Mouse (Mus musculus) urinary bladder, postnatal 4 days (tissue): ENCODE measurements around the gene Nudt4.

Source experiments
- DNase-seq, 2 experiments: peaks; one replicate each; pipeline ENCODE4 v3.0.0; 2021 to 2022; ENCODE audit warnings: low spot score in 2 of 2

Nudt4 gene

DNA sequence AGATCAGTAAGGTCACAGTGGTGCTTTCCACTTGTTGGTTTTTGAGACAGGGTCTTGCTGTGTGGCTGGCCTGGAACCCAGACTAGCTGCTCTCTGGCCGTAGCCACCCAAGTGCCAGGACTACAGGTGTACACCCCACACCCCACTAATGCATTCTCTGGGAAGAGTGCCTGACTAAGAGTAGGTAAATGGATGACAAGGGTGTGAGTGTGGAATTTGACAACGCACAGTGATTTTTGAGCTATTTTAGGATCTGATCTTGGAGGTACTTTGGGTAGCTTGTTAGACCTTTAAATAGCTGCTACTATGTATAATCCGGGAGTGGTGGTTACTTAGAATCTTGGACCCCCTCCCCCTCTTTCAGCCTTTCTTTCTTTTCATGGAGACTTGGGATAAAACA lies 24.7 kb downstream of the Nudt4 start:
- DNase-seq: no peak

DNA sequence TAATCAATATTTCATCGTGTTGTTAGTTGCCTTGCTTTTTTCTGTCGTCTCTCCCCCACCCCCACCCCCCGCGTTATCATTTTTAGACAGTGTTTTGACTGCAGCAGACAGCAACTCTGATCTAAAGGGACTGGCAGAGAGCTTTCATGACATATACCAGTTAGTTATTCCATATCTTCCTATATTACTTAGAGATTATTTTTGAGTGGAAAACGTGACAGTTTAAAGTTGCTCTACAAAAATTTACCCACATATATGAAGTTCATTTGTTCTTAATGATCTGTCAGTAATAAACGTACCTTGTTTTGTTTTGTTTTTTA lies 27.8 kb downstream of the Nudt4 start:
- no peak for DNase-seq

DNA sequence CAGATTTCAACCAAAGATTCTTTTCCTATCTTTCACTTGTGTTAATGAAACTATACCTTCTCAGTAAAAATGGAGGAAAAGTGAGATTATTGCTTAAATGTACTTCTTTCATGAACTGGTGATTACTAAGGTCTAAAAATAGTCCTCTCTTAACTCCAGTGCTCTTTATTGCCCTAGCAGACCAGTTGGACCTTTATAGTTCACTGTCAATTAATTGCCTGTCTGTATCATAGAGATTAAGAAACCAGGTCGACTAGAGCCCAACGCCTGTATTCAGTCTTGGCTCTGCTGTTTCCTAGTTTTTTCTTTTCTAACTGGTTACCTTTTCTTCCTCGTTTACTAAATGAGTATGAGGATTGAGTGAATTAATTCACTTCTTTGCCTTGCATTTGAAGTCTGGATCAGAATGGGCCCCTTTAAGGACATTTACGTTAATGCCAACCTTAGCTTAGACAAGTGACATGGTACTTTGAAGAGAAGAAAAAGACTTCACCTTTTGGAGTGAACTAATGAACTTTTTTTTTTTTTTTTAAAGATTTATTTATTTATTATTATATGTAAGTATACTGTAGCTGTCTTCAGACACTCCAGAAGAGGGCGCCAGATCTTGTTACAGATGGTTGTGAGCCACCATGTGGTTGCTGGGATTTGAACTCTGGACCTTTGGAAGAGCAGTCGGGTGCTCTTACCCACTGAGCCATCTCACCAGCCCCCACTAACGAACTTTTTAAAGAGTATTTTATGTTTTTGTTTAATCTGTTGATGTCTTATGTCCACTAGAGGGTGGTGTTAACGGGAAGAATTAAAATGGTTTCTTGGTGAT lies 28.3 kb downstream of the Nudt4 start:
- no peak for DNase-seq

DNA sequence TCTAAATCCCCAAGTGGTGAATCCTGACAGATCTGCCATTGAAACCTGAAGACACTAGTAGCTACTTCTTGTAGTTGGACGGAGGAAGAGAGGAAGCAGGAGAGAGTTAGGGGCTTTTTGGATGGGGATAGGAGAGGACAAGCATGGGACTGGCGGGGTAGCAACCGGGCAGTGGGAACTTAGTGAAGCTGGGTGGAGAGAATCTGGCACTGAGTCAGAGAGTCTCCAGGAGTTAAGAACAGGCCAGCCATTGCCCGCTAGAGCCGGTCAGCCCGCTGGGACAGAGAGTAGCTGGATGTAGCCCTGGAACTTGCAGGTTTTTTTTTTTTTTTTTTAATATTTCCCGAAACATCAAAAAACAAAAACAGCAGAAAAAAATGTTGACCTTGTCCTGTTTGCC lies 30.6 kb downstream of the Nudt4 start:
- DNase-seq: no peak

DNA sequence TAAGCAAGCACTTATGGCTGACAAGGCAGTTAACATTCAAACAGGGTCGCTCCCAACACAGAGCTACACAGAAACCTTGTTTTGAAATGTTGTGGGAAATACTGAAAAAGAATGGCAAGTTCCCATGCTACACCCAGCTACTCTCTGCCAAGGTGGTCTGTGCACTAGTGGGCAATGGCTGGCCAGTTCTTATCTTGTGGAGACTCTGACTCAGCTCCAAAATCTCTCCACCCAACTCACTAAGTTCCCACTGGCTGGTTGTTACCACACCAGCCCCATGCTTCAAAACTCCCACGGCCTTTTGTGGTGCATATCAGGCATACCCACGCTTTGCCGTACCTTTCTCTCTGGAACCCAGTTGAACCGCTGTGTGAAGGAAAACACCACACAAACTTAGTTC lies 31.0 kb downstream of the Nudt4 start:
- no peak for DNase-seq

DNA sequence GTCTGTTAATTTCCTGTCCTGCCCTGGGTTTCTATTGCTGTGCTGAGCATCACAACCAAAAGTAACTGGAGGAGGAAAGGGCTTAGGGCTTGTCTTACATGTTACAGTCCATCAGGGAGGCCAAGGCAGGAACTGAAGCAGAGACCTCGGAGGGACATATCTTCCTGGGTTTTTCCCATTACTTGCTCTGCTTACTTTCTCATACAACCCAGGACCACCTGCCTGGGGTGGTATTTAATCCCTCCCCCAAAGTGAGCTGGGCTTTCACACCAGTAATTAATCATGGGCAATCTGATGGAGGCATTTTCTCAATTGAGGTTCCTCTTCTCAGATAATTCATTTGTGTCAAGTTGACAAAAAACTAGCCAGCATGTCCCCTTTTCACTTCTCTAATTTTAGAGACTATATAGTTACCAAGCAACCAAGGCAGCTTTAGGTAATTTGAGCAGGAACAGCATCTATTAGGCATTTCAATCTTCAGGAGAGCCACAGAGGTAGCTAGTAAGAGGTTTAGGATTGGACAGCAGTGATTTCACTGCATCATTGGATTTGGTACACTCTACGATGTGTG lies 33.3 kb downstream of the Nudt4 start:
- no peak for DNase-seq

DNA sequence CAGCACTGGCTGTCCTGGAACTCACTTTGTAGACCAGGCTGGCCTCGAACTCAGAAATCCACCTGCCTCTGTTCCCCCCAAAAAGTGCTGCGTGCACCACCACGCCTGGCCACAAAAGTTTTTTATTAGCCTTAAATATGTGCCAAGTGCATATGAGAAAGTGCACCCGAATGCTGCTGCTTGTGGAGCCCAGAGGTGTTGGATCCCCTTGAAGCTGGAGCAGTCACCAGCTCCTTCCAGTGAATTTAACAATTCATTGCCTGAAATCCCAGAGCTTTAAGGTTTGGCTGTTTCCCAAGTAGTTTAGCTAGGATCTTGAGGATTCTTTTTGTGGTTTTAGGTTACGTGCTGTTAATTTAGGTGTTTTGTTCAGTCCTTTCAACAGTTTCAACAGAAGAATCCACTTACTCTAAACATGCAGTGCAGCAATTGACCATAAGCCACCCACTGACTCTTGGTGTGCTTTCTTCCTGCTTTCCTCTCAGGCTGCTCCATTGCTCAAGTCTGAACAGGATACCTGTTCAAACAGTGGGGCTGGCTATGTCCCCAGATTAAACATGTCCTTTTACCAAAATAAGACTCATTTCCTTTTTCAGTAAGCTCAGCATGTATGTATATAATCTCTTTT lies 37.3 kb downstream of the Nudt4 start:
- DNase-seq: no peak

DNA sequence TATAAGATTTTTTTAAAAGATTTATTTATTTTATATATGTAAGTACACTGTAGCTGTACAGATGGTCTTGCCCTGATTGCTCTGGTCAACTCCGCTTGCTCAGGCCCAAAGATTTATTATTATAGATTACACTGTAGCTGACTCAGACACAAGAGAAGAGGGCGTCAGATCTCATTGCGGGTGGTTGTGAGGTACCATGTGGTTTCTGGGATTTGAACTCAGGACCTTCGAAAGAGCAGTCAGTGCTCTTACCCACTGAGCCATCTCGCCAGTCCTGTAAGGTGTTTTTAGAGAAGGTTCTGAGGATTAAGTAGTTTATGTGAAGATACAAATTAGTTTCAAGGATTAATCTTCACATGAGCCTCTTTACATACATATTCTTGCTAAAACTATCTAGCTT lies 38.1 kb downstream of the Nudt4 start:
- no peak for DNase-seq

DNA sequence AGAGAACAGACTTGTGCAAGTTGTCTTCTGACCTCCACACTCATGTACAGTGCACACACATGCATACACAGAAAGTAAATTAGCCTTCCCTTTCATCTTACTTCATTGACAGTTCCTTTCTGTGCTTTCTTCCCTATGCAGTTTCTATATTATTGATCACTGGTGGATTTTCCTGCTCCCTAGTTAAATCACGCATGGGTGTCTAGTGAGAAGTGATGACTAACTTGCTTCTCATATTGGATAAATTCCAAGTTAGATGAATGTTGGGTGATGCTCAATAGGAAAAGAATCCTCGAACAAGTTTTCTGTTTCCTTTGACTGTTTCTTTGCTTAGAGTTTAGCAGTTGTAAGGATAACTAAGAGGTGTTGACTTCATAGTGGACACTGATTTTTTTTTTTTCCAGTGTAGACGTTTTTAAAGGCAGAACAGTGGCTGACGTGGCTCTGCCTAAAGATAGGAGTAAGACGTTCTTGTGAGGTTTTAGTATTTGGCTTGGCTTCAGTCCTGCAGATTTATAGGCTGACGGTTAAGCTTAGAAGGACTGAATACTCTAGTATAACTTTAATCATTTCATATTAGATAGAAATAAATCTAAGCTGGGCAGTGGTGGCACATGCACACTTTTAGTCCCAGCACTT lies 38.8 kb downstream of the Nudt4 start:
- no peak for DNase-seq

DNA sequence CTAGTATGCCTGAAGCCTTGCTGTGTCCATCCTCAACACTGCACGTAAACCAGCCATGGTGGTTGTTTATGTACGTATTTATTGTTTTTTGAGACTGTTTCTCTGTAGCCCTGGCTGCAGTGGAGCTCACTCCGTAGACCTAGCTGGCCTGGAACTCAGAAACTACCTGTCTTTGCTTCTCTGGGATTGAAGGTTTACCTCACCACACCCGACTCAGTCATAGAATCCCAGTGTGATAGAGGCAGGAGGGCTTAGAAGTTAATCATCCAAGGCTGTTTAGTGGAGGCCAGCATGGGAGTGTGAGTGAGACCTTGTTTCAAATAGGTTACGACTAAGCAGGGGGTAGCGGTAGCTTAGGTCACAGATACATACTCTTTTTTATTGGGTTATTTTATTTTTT lies 46.3 kb downstream of the Nudt4 start:
- DNase-seq: no peak

DNA sequence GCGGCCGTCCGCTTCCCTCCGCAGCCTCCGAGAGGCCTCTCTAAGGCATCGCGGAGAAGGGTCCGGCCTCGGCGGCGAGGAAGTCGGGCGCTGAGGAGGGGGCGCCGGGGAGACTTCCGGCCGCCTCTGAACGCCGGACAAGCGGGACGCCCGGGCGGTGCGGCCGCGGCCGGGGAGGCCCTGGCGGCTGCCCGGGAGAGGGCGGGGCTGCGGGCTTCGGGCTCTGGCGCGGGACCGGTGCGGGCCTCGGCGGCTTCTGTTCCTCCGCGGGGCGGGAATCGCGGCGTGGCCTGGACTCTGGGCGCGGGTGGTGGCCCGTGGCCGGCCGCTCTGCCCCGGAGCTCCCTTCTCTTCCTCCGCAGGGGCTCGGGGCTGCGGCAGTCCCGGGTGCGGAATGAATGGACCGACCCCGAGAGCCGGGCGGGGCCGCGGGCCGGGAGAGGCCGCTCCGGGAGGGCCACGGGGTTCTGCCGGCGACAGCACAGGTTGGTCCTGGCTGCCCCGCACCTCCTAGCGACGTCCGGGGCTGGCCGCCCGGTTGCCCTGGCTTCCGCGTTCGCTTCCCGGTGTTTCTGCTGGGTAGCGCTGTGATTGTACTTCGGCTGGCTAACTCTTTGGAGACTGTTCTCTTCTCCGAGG lies 48.5 kb downstream of the Nudt4 start:
- peak; percentile 43 to 60 for DNase-seq

DNA sequence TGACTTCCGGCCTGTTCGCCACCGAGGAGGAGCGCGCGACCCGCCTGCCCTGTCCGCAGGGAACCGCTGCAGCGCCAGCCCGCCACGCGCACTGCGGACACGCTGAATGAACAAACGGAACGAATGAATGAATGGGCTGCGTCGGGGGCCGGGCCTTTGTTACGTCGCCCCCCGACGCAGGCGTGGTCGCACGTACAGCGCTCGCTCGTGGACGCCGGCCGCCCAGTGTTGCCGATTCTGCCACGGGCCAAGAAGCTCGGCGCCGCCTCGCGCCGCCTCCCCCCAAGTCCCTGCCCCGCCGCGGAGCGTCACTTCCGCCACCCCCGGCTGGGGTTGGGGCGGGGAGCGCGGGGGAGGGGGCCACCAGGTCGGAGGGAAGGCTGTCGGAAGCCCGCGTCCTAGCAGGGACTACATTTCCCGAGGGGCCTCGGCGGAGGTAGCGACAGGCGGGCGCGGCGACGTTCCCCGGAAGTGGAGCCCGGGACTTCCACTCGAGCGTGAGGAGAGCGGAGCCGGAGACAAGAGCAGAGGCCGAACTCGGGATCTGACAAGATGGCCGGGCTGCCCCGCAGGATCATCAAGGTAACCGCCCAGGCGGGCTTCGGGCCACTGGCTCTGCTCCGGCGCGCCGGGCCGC lies 49.2 kb downstream of the Nudt4 start, which contains the start of gene Ube2n:
Gene Ube2n (plus strand): TSS at position 490 of the 637 bp plus-strand sequence.
- DNase-seq: peak; percentile 97 to 99

DNA sequence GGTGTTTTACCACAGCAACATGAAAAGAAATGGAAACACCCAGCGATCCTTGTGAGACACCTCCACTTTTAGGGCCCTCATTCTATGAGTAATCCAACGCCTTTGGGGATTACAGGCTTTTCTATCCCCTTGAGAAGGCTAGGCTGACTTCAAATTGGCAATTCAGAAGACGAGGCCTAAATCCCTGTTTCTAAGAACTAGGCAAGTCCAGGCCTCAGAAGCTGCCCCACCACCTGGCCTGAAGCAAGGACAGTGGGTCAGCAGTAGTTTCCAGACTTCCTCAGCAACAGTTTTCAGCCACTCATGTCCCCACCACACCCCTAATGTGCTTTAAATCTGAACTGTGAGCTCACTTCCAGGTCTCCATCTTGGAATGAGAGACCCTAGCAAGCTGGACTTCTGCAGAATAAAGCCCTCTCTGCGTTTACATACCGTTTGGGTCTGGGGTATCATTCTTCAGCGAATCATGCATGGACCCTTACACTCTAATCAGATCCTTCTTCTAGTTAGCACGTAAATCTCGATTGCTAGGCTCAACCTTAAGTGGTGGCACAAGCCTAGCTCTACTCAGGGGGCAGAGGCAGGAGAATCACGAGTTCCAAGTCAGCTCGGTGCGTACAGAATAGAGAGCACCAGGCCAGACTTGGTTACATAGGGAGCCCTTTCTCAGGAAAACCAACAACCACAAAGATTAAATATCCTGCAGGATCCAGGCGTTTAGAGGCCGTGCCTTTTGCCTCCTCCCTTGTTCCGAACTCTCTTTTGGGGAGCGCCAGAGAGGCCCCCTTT lies 50.0 kb downstream of the Nudt4 start:
- no peak for DNase-seq

DNA sequence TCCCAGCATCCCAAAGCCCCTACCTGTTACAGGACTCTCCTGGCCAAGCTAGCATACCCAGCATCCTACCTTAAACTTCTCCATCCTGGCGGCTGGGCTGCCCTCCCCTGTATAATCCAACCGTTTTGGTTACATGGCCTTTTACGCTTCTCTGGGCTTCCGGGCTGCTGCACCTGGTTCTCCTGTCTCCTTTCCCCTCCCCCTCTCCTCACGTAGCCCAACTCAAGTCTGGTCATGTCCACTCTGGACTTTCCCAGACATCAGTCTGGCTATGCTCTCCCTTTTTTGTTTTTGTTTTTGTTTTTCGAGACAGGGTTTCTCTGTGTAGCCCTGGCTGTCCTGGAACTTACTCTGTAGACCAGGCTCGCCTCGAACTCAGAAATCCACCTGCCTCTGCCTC lies 51.3 kb downstream of the Nudt4 start:
- no peak for DNase-seq

DNA sequence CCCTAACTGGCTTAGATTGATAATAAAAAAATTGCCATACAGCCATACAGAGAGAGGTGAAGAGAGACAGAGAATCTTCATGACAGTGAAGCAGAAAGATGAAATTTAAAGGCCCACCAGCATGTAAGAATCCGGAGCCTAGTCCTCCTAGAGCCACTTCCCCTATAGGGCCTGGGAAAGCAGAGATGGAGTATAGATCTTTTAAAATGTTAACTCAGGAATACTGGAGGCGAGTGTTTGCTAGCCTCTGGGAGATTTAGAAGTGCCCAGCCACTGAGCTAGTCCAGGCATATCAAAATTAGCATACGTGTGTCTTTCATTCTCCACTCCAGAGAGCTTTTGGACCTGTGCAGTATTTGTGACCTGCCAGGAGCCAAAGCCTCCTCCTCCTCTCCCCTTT lies 54.7 kb downstream of the Nudt4 start:
- no peak for DNase-seq

DNA sequence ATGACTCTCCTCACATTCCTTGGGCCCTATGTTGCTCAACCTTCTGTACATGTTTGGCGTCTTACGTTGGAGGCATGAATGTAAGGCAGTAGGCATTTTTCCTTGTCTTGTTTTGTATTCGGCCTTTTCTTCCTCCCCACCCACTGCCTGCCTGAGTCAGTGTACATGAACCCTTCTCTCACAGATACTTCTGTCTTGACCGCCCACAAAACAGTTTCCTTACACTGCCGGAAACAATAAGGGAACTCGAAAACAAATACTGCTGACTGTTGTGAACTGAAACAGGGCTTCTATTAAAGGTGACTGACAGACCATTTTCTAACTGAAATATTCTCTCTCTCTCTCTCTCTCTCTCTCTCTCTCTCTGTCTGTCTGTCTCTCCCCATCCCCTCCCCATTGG lies 55.2 kb downstream of the Nudt4 start:
- no peak for DNase-seq

DNA sequence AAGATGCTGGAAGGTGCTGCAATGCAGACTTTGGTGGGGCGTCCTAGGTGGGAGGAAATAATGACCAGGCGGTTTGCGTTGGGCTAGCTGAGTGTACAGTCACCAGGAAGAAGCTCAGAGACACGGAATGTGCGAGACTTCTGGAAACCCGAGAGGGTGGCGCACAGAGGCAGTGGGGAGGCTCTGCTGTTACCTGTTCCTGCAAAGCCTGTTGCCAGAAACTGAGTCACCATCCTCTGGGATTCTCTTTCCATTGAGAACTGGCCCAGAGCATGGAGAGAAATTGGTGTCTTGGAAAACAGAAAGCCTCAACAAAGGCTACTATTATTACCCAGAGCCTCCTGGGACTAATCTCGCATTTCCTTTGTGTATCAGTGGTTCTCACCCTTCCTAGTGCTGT lies 55.8 kb downstream of the Nudt4 start:
- DNase-seq: no peak

DNA sequence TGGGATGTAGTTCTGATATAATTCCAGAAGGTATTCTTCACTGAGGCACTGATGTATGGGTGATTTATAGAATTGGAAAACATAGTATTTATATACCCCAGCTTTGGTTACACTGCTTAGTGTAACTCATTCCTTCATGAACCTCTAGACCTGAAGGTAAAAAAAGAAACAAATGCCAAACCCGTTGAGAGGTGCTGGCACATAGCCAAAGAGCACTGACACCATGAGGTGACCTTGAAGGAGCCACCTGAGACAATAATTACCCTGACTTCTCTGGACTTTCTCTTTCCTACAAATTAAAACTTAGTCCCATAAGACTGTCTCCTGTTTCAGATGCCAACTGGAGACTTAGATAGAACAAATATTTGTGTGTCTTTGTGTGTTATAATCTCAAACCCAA lies 59.6 kb downstream of the Nudt4 start:
- no peak for DNase-seq

DNA sequence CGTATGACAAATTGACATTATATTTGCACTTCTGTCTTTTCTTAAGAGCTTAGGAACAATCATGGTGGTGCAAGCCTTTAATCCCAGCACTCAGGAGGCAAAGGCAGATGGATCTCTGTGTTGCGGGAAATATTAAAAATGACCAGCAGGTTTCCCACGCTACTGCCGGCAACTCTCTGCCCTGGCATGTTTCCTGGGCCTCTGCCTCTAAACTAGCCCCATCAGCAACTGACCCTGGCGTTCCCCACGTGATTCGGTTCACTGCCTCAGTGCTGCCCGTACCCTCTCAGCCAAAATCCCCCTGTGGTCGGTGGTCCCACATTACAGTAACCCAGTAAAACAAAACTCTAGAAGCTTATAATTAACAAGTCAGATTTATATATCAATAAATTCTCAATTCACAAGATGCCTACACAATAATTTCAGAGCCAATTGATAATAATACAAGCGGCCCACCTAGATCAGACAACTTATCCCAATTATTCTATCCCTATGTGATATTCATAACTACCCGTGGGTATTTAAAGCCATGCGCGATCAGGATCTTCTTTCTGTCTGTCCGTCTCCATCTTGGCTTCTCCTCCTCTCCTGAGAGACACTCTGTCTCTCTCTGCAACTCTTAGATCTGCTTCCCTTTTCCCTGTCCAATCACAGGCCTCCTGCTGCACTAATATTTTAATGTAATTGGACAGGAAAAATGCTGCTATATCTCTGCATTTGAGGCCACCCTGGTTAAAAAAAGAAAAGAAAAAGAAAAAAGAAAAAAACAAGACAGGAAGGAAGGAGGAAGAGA lies 60.3 kb downstream of the Nudt4 start:
- no peak for DNase-seq

DNA sequence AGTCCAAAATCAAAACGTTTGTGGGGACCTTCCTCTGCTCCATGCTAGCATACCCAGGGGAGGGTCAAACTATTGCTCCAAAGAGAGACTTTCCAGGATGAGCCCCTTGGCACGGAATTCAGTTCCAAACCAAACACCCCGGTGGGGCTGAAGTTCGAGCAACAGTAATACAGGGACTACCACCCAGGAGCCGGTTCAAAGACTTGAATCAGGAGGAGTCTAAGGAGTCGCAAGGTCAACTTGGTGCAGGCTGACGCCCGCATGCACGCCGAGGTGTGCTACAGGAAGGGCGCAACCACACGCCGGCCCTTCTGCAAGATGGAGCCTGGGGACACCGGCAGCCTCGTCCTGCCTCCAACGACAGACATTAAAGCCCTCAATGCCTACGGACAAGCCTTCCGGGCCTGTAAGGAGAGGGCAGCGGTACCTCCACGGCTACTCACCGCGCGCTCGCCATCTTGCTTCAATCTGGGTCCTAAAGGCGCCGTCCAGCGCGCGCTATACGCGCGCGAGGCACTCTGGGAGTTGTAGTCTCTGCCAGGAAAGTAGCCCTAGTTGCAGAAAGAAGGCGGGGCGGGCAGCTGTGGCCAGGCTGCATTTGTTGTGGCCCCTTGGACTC lies 62.4 kb downstream of the Nudt4 start, which contains the start of gene Mrpl42:
Gene Mrpl42 (minus strand): TSS at position 478 of the 619 bp plus-strand sequence.
- peak; percentile 74 to 81 for DNase-seq
